Mouse (Mus musculus): Measurements from ENCODE around the gene Tmprss9. TPM values are rescaled to one million over a fixed set of nuclear protein-coding genes. Genes with fewer than 3 reads are reported as not detected.

The Tmprss9 gene
- total and polyA plus RNA-seq, 2 experiments from 2014 or later, result 0.22 to 0.33 TPM

DNA sequence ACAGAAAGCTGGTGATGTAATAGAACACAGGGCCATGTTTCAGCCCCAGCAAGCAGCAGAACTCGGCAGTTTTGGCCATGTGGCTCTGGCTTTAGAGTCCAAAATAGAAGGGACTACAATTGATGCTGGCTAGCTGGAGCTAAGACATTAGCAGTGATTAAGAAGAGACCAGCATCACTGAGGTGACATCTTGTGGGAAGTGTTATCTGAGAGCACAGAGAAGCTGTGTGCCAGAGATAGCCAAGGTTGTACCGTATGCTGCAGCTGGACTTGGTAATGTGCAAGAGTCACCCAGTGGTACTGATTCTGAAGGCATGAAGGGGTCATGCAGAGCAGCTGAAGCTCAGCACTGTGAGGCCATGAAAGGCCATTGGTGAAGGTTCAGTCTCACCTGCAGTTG lies 43.6 kb downstream of the Tmprss9 start:
- Histone ChIP-seq H3K27me3 (ENCODE audit: insufficient read depth, low read length) (no peaks in the 10 kb centered on the region), H3K27ac (ENCODE audit: low read depth, low read length) (no peak overlapping the region), H3K4me1 (ENCODE audit: insufficient read depth) (0 out of 2 replicates have a peak, but pooled peaks cover 6% of the 10 kb centered on the region), H3K4me3 (ENCODE audit: low read depth, low read length) (no peak overlapping the region), H3K9ac (no peak overlapping the region), H3K4me2 (ENCODE audit: low read depth) (no peak overlapping the region), H3K9me3 (ENCODE audit: low read length) (no peaks in the 10 kb centered on the region), H3K36me3 (ENCODE audit: insufficient read depth) (peaks cover 24% of the 10 kb centered on the region)
- 84% methylated on average over 2 of the region's 2 CpGs for WGBS
- ATAC-seq (no peak), DNase-seq (no peak)
- TF ChIP-seq CTCF (IDR thresholded peaks at IDR 0.05; ENCODE audit: low read depth), result no peak

DNA sequence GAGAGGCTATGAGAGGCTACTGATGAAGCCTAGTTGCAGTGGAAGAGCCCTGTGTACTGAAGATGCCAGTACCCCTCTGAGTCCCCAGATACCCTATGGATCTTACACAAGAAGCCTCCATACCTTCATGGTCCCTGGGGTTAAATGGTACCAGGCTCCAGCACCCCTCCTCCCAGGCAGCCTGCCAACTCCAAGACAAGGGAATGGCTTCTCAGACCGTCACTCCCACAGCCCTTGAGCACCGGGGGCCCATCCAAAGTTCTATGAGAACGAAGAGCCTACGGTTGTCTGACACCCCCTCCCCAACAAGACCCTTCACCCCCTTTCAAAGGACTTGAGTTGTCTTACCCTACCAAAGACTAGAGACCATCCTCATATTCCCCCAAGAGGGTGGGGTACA lies 44.1 kb downstream of the Tmprss9 start:
- Histone ChIP-seq H3K27me3 (ENCODE audit: insufficient read depth, low read length) (no peaks in the 10 kb centered on the region), H3K9ac (no peak overlapping the region), H3K27ac (ENCODE audit: low read depth, low read length) (no peak overlapping the region), H3K4me3 (ENCODE audit: low read depth, low read length) (no peak overlapping the region), H3K9me3 (ENCODE audit: low read length) (no peaks in the 10 kb centered on the region), H3K36me3 (ENCODE audit: insufficient read depth) (peaks cover 21% of the 10 kb centered on the region), H3K4me2 (ENCODE audit: low read depth) (no peak overlapping the region), H3K4me1 (ENCODE audit: insufficient read depth) (0 out of 2 replicates have a peak, but pooled peaks cover 6% of the 10 kb centered on the region)
- DNase-seq (no peak), ATAC-seq (no peak)
- no peak for TF ChIP-seq CTCF (IDR thresholded peaks at IDR 0.05; ENCODE audit: low read depth)
- 73% methylated on average over 4 of the region's 4 CpGs for WGBS

DNA sequence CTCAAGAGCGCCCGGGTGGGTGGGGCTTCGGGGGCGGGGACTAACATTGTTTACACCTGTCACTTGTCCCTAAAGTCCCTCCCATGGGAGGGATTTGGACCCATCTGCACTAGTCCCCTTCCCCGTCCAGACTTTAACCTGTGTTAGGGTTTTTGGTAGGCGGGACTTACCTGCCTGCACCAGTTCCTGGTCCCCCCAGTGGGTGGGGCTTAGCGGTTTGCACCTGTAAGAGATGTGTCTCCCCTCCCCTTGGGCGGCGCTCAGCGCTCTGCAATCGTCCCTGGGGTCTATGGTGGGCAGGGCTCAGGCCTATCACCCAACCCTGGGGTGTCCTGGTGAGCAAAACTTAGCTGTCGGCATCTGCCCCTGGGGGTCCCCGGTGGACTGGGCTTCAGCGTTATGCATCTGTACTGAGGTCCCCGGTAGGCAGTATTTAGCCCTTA lies 45.7 kb downstream of the Tmprss9 start:
- H3K4me1 ChIP-seq (ENCODE audit: insufficient read depth), result 0 out of 2 replicates have a peak, but pooled peaks cover 6% of the 10 kb centered on the region
- H3K9me3 ChIP-seq (ENCODE audit: low read length), result no peaks in the 10 kb centered on the region
- ATAC-seq (peak; percentile 49), DNase-seq (peak; percentile 50)
- TF ChIP-seq CTCF (IDR thresholded peaks at IDR 0.05; ENCODE audit: low read depth), result no peak
- H3K27me3 ChIP-seq (ENCODE audit: insufficient read depth, low read length), result no peaks in the 10 kb centered on the region
- peak overlapping the region; percentile 51 for H3K27ac ChIP-seq (ENCODE audit: low read depth, low read length)
- WGBS, result 2% methylated on average over 15 of the region's 15 CpGs
- H3K4me2 ChIP-seq (ENCODE audit: low read depth), result peak overlapping the region; percentile 88
- peak overlapping the region; percentile 66 for H3K9ac ChIP-seq
- H3K4me3 ChIP-seq (ENCODE audit: low read depth, low read length), result peak overlapping the region; percentile 57
- peaks cover 11% of the 10 kb centered on the region; the same call in 1 of the 2 replicates for H3K36me3 ChIP-seq (ENCODE audit: insufficient read depth)

DNA sequence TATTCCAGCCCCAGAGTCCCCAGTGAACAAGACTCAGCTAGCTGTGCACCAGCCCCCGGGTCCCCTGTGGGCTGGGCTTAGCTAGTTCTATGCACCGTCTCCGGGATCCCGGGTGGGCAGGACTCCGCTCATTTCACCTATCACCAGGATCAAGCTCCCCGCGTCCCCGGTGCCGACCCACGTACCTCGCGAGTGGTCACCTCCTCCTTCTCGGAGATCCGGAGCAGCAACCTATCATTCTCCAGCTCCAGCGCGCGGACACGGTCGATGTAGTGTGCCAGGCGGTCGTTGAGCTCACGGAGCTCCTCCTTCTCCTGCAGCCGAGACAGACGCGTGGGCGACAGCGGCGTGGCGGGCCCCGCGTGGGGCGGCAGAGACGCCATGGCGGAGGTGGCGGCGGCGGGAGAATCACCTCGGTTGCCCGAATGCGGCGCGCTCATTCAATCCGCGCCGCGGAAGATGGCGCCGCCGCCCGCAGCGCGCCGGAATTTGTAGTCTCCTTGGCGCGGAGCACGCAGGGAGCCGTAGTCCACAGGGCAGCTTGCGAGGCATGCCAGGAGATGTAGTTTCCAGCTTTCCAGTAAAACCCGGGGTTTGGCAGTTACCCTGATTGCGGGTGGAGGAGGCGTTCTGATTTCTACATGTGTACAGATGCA lies 46.3 kb downstream of the Tmprss9 start, which contains the start of gene Lmnb2:
Gene Lmnb2, minus strand, starts transcription at position 467 of the 656 bp plus-strand sequence.
- ATAC-seq, result peak; percentile 94
- WGBS, result 3% methylated on average over 58 of the region's 61 CpGs

DNA sequence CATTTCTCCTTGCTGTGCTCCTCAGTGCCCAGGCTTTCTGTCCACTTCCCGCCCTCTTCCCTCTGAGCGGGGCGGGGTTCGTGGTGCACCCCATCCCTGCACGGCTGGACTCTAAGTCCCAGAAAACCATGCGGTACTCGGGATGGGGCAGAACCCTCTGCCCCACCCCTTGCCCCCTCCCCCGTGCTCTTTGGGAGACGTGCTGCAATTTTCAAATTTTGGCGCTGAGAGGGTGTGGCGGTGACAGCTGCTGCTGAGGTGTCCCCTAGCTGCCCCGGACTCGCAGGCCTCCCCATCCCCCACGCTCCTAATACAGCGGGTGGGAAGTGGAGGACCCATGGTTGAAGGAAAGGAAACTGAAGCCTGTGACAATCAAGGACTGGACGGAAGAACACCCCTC lies 50.3 kb downstream of the Tmprss9 start:
- ATAC-seq (no peak), DNase-seq (no peak)
- no peak for TF ChIP-seq CTCF (IDR thresholded peaks at IDR 0.05; ENCODE audit: low read depth)
- no peak overlapping the region for H3K27ac ChIP-seq (ENCODE audit: low read depth, low read length)
- no peaks in the 10 kb centered on the region for H3K9me3 ChIP-seq (ENCODE audit: low read length)
- 4% methylated on average over 16 of the region's 16 CpGs for WGBS
- no peaks in the 10 kb centered on the region for H3K27me3 ChIP-seq (ENCODE audit: insufficient read depth, low read length)
- no peak overlapping the region for H3K9ac ChIP-seq
- no peaks in the 10 kb centered on the region for H3K4me1 ChIP-seq (ENCODE audit: insufficient read depth)
- 0 out of 2 replicates have a peak overlapping the region, but pooled peaks have one; percentile 0 for H3K4me3 ChIP-seq (ENCODE audit: low read depth, low read length)
- H3K4me2 ChIP-seq (ENCODE audit: low read depth), result peak overlapping the region; percentile 31
- no peaks in the 10 kb centered on the region for H3K36me3 ChIP-seq (ENCODE audit: insufficient read depth)

More for the DNA sequence above, 46.3 kb downstream of the Tmprss9 start, which contains the start of gene Lmnb2:
- peak within 1 kb of the TSS; percentile 88 for H3K4me2 ChIP-seq (ENCODE audit: low read depth)
- peaks cover 7% of the 10 kb centered on the region; the same call in 1 of the 2 replicates for H3K36me3 ChIP-seq (ENCODE audit: insufficient read depth)
- no peaks in the 10 kb centered on the region for H3K9me3 ChIP-seq (ENCODE audit: low read length)
- H3K27me3 ChIP-seq (ENCODE audit: insufficient read depth, low read length), result no peaks in the 10 kb centered on the region
- peak within 1 kb of the TSS; percentile 66 for H3K9ac ChIP-seq
- DNase-seq, result peak; percentile 93
- H3K27ac ChIP-seq (ENCODE audit: low read depth, low read length), result peak within 1 kb of the TSS; percentile 51
- H3K4me1 ChIP-seq (ENCODE audit: insufficient read depth), result 0 out of 2 replicates have a peak, but pooled peaks cover 6% of the 10 kb centered on the region
- peak within 1 kb of the TSS; percentile 57 for H3K4me3 ChIP-seq (ENCODE audit: low read depth, low read length)
- peak; percentile 41 for TF ChIP-seq CTCF (IDR thresholded peaks at IDR 0.05; ENCODE audit: low read depth)

DNA sequence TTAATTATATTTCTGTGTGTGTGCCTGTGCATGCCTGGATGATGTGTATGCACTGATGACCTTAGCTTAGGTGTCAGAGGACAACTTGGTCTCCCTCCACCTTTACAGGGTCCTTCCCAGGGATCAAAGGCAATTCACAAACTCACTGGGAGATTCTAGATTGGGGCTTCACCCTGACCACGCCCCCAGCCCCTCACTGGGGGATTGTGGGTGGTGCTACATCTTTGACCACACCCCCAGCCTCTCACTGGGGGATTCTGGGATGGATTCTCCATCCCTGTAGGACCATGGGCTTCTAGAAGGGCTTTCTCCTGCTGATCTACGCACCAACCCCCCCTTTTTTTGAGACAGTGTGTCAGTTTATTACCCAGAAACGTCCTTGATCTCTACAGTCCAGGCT lies 53.8 kb downstream of the Tmprss9 start:
- no peak overlapping the region for H3K9ac ChIP-seq
- no peaks in the 10 kb centered on the region for H3K36me3 ChIP-seq (ENCODE audit: insufficient read depth)
- WGBS, result 48% methylated on average over 3 of the region's 3 CpGs
- 0 out of 2 replicates have a peak, but pooled peaks cover 4% of the 10 kb centered on the region for H3K27me3 ChIP-seq (ENCODE audit: insufficient read depth, low read length)
- no peak overlapping the region for H3K4me2 ChIP-seq (ENCODE audit: low read depth)
- no peak overlapping the region for H3K4me3 ChIP-seq (ENCODE audit: low read depth, low read length)
- ATAC-seq, result no peak
- TF ChIP-seq CTCF (IDR thresholded peaks at IDR 0.05; ENCODE audit: low read depth), result no peak
- no peak for DNase-seq
- no peaks in the 10 kb centered on the region for H3K9me3 ChIP-seq (ENCODE audit: low read length)
- H3K4me1 ChIP-seq (ENCODE audit: insufficient read depth), result peaks cover 4% of the 10 kb centered on the region
- H3K27ac ChIP-seq (ENCODE audit: low read depth, low read length), result no peak overlapping the region
